Mouse (Mus musculus) T-helper 1 cell (primary cell): ENCODE results near the gene Slc6a4.

ENCODE experiments used
- in situ Hi-C: fragments of 300-600 bp; cut with MboI, MseI; formaldehyde crosslinking; loops from one replicate; pipeline ENCODE4 v1.15.1; 2025; ENCODE audit warnings: high pct_unique_total_duplicates

Slc6a4 gene

DNA sequence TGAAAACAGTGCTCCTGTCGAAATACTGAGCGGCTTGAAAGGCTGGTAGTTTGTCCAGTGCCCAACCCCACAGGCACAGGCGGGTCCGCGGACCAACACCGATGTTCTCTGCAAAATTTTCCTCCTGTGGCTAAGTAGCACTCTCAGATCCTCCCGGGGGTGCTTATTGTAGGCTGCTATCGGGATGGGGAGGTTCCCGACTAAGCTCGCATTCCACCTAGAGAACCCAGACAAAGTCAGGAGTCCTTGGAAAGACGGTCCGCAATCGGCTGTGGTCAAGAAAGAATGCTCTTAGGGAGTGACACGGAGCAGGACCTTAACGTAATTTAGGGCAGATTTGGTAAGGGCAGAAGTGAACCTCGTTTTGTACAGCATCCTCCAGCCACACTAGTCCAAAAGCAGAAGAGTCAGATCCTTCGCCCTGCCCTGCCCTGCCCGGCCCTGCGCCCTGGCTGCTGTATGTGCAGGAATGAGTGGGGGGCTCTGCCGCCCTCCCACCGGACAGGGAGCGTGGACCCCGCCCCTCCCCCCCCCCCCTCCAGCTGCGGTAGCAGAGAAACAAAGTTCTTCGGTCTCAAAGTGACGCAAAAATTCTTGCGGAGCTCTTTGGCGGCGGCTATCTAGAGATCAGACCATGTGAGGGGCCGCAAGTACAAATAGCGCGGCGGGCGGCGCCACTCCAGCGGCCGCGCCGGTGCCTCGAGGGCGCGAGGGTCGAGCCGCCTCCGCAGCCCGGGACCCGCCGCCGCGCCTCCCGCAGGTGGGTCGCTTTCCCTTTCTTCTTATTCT is at the start of gene Slc6a4:
Gene Slc6a4 (plus strand): TSS at position 688 of the 789 bp plus-strand sequence.
- in situ Hi-C loops: no loop called here

GRCm38 (mm10) chr11:76953536-76953935 is 44.9 kb upstream of the Slc6a4 start:
- in situ Hi-C loops: no loop called here

DNA sequence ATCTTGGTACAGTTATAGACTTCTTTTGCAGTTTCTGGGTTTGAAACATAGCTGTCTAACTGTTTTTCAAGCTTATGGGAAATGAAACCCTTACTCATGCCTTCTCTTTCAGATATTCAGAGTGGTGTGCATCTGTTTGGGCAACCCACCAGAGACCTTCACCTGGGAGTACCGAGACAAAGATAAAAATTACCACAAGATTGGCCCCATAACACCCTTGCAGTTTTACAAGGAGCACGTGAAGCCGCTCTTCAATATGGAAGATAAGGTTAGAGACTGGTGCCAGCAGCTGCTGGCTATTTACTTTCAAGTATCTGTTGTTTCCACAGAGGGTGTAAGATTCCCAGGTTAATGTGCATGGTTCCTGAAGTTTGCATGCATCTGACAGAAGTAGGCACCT is 32.7 kb upstream of the Slc6a4 start:
- in situ Hi-C loops: no loop called here

- in situ Hi-C loops: no loop called here
Measured at GRCm38 (mm10) chr11:76970328-76970727, 28.1 kb upstream of the Slc6a4 start.

DNA sequence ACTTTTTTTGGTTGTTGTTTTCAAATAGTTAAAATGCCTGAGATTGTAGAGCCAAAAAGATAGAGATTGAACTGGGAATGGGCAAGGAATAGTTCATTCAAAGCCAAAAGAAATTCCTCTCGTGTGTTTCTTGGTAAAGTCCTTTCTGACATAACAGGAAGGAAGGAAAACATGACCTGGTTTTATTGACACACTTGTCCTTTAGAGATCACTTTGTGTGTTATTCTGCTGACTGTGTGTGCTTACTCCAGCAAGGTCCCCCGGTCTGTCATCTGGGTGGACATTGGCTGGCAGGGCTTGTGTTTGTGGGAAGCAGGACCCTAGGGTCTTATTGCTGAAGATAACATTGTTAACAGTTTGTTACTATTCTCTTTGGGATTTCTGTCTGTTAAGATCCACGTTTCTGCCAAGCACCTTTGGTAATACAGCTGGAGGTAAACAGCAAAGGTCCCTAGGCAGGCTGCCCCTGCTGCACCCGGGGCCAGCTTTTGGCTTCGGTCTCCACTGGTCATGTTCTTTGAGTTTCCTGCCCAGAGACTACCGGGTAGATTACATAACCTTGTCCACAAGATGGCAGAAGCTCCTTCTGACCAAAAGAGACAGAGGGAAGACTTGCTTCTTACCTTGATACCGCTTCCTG is 23.6 kb upstream of the Slc6a4 start:
- in situ Hi-C loops: no loop called here

GRCm38 (mm10) chr11:76981570-76982141 is 16.7 kb upstream of the Slc6a4 start:
- in situ Hi-C loops: no loop called here

GRCm38 (mm10) chr11:76982415-76982814 is 16.0 kb upstream of the Slc6a4 start:
- in situ Hi-C loops: no loop called here

DNA sequence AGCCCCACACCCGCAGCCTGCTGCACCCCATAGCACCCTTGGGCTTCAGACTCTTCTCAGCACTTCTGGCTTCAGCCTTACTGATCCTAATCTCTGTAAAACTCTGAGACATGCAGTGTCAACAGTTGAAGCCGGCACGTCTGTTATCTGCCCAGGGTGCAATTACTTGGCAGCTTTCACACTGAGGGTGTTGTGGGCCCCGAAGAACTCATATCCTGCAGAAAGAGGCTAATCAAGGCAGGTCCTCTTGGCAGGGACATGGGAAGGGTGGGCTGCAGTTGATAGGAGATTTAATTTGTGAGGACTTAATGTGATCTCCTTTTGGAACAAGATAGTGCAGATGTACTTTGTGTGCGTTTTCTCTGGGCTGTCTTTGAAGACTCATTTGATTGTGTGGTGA is 14.8 kb upstream of the Slc6a4 start:
- in situ Hi-C loops: no loop called here

DNA sequence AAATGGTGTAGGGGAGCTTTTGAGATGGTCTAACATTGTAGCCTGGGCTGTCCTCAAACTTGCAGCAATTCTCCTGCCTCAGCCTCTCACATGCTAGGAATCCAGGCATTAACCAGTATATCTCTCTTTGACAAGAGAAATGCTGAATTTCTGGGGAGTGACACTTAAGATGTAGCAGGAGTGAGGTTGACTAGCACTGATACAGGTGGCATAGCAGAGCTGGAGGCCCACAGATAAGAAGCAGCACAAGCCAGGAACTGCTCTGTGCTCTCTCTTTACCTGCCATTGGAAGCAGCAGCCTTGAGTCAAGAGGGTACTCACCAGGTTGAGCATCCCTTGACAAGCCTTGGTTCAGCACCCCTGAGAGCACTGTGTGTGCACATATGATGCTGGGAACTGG is 14.2 kb upstream of the Slc6a4 start:
- in situ Hi-C loops: no loop called here

GRCm38 (mm10) chr11:76990839-76991238 is 7.6 kb upstream of the Slc6a4 start:
- in situ Hi-C loops: no loop called here

- in situ Hi-C loops: no loop called here
Measured at GRCm38 (mm10) chr11:76992886-76993285, 5.5 kb upstream of the Slc6a4 start.

GRCm38 (mm10) chr11:76995966-76996672 is 2.3 kb upstream of the Slc6a4 start:
- in situ Hi-C loops: no loop called here

DNA sequence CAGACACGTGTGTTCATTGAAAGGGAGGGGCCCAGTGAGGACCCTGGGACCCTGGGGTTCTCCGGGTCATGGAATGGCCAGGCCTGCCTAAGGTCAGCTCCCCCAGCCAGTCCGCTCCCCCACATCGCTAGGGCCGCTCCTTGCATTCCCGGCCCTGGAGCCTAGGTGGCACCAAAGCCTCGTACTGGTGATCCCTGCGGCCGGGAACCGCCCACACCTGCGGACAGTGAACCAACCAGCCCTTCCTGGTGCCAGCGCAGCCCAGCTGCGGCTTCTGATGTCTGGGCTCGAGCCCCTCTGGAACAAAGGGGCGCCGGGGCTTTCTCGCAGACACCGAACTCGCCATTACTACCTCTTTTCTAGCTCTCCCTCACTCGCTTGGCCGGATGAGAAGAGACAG is 1.1 kb upstream of the Slc6a4 start:
- in situ Hi-C loops: no loop called here

DNA sequence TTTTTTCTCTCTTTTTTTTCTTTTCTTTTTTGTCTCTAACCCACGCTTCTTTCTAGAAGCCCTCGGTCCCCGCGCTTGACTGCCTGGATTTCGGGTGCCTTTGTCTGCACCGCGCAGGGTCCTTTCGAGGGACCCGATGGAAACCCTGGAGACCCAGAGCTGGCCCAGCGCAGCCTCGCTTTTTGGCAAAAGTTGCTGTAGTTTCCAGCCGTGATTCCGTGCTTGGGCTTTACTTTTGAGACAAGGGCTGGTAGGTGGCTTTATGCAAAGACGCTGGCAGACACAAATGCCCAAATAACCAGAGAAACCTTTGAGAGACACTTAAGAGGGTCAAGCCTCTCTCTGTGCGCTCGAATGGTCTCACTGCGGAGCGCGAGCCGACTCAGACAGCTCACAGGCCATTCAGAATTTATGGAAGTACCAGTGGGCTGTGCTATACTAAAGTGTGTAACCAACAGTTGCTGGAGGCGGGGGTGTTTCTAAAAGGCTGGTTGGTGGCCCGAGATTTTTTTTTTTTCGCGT is 363 bp downstream of the Slc6a4 start:
- in situ Hi-C loops: no loop called here

GRCm38 (mm10) chr11:77000741-77001140 is 2.3 kb downstream of the Slc6a4 start:
- in situ Hi-C loops: no loop called here

GRCm38 (mm10) chr11:77002361-77002760 is 4.0 kb downstream of the Slc6a4 start:
- in situ Hi-C loops: no loop called here

- in situ Hi-C loops: no loop called here
Measured at GRCm38 (mm10) chr11:77005881-77006280, 7.5 kb downstream of the Slc6a4 start.

- in situ Hi-C loops: no loop called here
Measured at GRCm38 (mm10) chr11:77006616-77007015, 8.2 kb downstream of the Slc6a4 start.

GRCm38 (mm10) chr11:77009069-77010025 is 10.9 kb downstream of the Slc6a4 start:
- in situ Hi-C loops: no loop called here

GRCm38 (mm10) chr11:77010762-77011475 is 12.5 kb downstream of the Slc6a4 start:
- in situ Hi-C loops: no loop called here
